Mouse (Mus musculus): ENCODE measurements at regions not wholly inside any gene's neighbourhood (a gene's known extent, or its start where the extent isn't known, plus 50 kb on each side); places are given as distances from the start of the nearest gene placed in this dataset.

GRCm38 (mm10) chr9:23134421-23135118, 88.3 kb upstream of the Bmper start:
- H3K4me3 ChIP-seq (replicated peaks; ENCODE audit: control insufficient read depth, low read depth, low read length): no peak overlapping the region
- no peaks in the 10 kb centered on the region for H3K4me1 ChIP-seq (ENCODE audit: control insufficient read depth, insufficient read depth, low read length)
- 83% methylated on average over 12 of the region's 12 CpGs for WGBS
- H3K27ac ChIP-seq (ENCODE audit: control insufficient read depth, insufficient read depth, low read depth, low read length, poor library complexity): no peak overlapping the region
- TF ChIP-seq CTCF (IDR thresholded peaks at IDR 0.05; ENCODE audit: control insufficient read depth, insufficient read depth, low read length) (no peak), POLR2A (IDR thresholded peaks at IDR 0.05; ENCODE audit: borderline replicate concordance, control insufficient read depth, low read depth, low read length) (no peak)

GRCm38 (mm10) chr9:23136511-23136910, 86.4 kb upstream of the Bmper start:
- WGBS: 88% methylated on average over 5 of the region's 5 CpGs
- Histone ChIP-seq H3K4me1 (ENCODE audit: control insufficient read depth, insufficient read depth, low read length) (no peaks in the 10 kb centered on the region; the same call in 1 of the 2 replicates), H3K4me3 (replicated peaks; ENCODE audit: control insufficient read depth, low read depth, low read length) (no peak overlapping the region), H3K27ac (ENCODE audit: control insufficient read depth, insufficient read depth, low read depth, low read length, poor library complexity) (no peak overlapping the region)
- TF ChIP-seq CTCF (IDR thresholded peaks at IDR 0.05; ENCODE audit: control insufficient read depth, insufficient read depth, low read length) (no peak), POLR2A (IDR thresholded peaks at IDR 0.05; ENCODE audit: borderline replicate concordance, control insufficient read depth, low read depth, low read length) (no peak)

GRCm38 (mm10) chr9:23137682-23138210, 85.1 kb upstream of the Bmper start:
- no peaks in the 10 kb centered on the region; the same call in 1 of the 2 replicates for H3K4me1 ChIP-seq (ENCODE audit: control insufficient read depth, insufficient read depth, low read length)
- H3K27ac ChIP-seq (ENCODE audit: control insufficient read depth, insufficient read depth, low read depth, low read length, poor library complexity): no peak overlapping the region
- no peak for TF ChIP-seq CTCF (IDR thresholded peaks at IDR 0.05; ENCODE audit: control insufficient read depth, insufficient read depth, low read length)
- TF ChIP-seq POLR2A (IDR thresholded peaks at IDR 0.05; ENCODE audit: borderline replicate concordance, control insufficient read depth, low read depth, low read length): no peak
- WGBS: 72% methylated on average over 5 of the region's 5 CpGs
- H3K4me3 ChIP-seq (replicated peaks; ENCODE audit: control insufficient read depth, low read depth, low read length): no peak overlapping the region

GRCm38 (mm10) chr9:23139580-23140162, 83.2 kb upstream of the Bmper start:
- 86% methylated on average over 4 of the region's 4 CpGs for WGBS
- no peak for TF ChIP-seq POLR2A (IDR thresholded peaks at IDR 0.05; ENCODE audit: borderline replicate concordance, control insufficient read depth, low read depth, low read length)

GRCm38 (mm10) chr9:23144281-23144680, 78.6 kb upstream of the Bmper start:
- no peak overlapping the region for H3K4me3 ChIP-seq (replicated peaks; ENCODE audit: control insufficient read depth, low read depth, low read length)
- WGBS: 80% methylated on average over 7 of the region's 7 CpGs
- H3K27ac ChIP-seq (ENCODE audit: control insufficient read depth, insufficient read depth, low read depth, low read length, poor library complexity): no peak overlapping the region
- no peaks in the 10 kb centered on the region; the same call in 1 of the 2 replicates for H3K4me1 ChIP-seq (ENCODE audit: control insufficient read depth, insufficient read depth, low read length)
- TF ChIP-seq CTCF (IDR thresholded peaks at IDR 0.05; ENCODE audit: control insufficient read depth, insufficient read depth, low read length) (no peak), POLR2A (IDR thresholded peaks at IDR 0.05; ENCODE audit: borderline replicate concordance, control insufficient read depth, low read depth, low read length) (no peak)

More at GRCm38 (mm10) chr9:23139580-23140162, 83.2 kb upstream of the Bmper start:
- no peaks in the 10 kb centered on the region; the same call in 1 of the 2 replicates for H3K4me1 ChIP-seq (ENCODE audit: control insufficient read depth, insufficient read depth, low read length)
- H3K4me3 ChIP-seq (replicated peaks; ENCODE audit: control insufficient read depth, low read depth, low read length): no peak overlapping the region
- no peak overlapping the region for H3K27ac ChIP-seq (ENCODE audit: control insufficient read depth, insufficient read depth, low read depth, low read length, poor library complexity)

GRCm38 (mm10) chr9:23150338-23150737, 72.5 kb upstream of the Bmper start:
- Histone ChIP-seq H3K4me3 (replicated peaks; ENCODE audit: control insufficient read depth, low read depth, low read length) (no peak overlapping the region), H3K4me1 (ENCODE audit: control insufficient read depth, insufficient read depth, low read length) (no peaks in the 10 kb centered on the region), H3K27ac (ENCODE audit: control insufficient read depth, insufficient read depth, low read depth, low read length, poor library complexity) (no peak overlapping the region)
- WGBS: 85% methylated on average over 6 of the region's 6 CpGs
- no peak for TF ChIP-seq CTCF (IDR thresholded peaks at IDR 0.05; ENCODE audit: control insufficient read depth, insufficient read depth, low read length)
- TF ChIP-seq POLR2A (IDR thresholded peaks at IDR 0.05; ENCODE audit: borderline replicate concordance, control insufficient read depth, low read depth, low read length): no peak

GRCm38 (mm10) chr9:23150874-23151273, 72.0 kb upstream of the Bmper start:
- H3K4me3 ChIP-seq (replicated peaks; ENCODE audit: control insufficient read depth, low read depth, low read length): no peak overlapping the region
- WGBS: 58% methylated on average over 3 of the region's 3 CpGs
- H3K4me1 ChIP-seq (ENCODE audit: control insufficient read depth, insufficient read depth, low read length): no peaks in the 10 kb centered on the region
- H3K27ac ChIP-seq (ENCODE audit: control insufficient read depth, insufficient read depth, low read depth, low read length, poor library complexity): no peak overlapping the region
- TF ChIP-seq POLR2A (IDR thresholded peaks at IDR 0.05; ENCODE audit: borderline replicate concordance, control insufficient read depth, low read depth, low read length): no peak
- no peak for TF ChIP-seq CTCF (IDR thresholded peaks at IDR 0.05; ENCODE audit: control insufficient read depth, insufficient read depth, low read length)

GRCm38 (mm10) chr9:23151953-23152490, 70.9 kb upstream of the Bmper start:
- TF ChIP-seq POLR2A (IDR thresholded peaks at IDR 0.05; ENCODE audit: borderline replicate concordance, control insufficient read depth, low read depth, low read length) (no peak), CTCF (IDR thresholded peaks at IDR 0.05; ENCODE audit: control insufficient read depth, insufficient read depth, low read length) (no peak)
- H3K27ac ChIP-seq (ENCODE audit: control insufficient read depth, insufficient read depth, low read depth, low read length, poor library complexity): no peak overlapping the region
- H3K4me3 ChIP-seq (replicated peaks; ENCODE audit: control insufficient read depth, low read depth, low read length): no peak overlapping the region
- H3K4me1 ChIP-seq (ENCODE audit: control insufficient read depth, insufficient read depth, low read length): no peaks in the 10 kb centered on the region
- 81% methylated on average over 1 of the region's 1 CpGs for WGBS

Measured in bone marrow, adult 2 months (tissue).